Mouse (Mus musculus) mesoderm, embryonic 11.5 days (tissue): Measurements from ENCODE around the gene Ttc16.

Source experiments
- DNase-seq: peaks from one replicate; pipeline ENCODE4 v3.0.0-alpha.2; 2012; ENCODE audit warnings: low read depth, low spot score

Gene Ttc16

GRCm38 (mm10) chr2:32749082-32749481 is 26.4 kb downstream of the Ttc16 start:
- DNase-seq, result no peak

- no peak for DNase-seq
These were observed 31.0 kb downstream of the Ttc16 start for GRCm38 (mm10) chr2:32744272-32744982.

DNA sequence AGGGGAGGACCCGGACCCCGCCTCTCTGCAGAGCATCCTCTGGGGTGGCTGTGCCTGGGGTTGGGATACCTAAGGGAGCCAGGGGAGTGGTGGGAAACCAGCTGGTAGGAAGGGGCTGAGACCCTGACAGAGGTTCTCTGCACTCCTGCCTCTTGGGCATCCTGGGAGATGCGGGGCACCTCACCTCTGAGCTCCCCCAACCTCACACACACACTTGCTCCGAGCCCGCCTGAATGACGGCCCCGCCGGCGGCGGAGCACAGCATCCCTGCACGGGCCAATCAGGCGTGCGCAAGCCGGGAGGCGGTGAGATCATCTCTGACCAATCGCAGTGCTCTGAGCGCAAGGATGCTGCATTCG is 33.3 kb downstream of the Ttc16 start:
- DNase-seq, result peak; percentile 69

- DNase-seq, result peak; percentile 70
These were observed 33.9 kb downstream of the Ttc16 start for GRCm38 (mm10) chr2:32741273-32742172.

GRCm38 (mm10) chr2:32740916-32741272 is 34.5 kb downstream of the Ttc16 start, which contains the start of gene 6330409D20Rik:
6330409D20Rik (minus strand) TSS chr2:32741016.
- DNase-seq, result no peak

GRCm38 (mm10) chr2:32739311-32739710 is 36.1 kb downstream of the Ttc16 start:
- no peak for DNase-seq

DNA sequence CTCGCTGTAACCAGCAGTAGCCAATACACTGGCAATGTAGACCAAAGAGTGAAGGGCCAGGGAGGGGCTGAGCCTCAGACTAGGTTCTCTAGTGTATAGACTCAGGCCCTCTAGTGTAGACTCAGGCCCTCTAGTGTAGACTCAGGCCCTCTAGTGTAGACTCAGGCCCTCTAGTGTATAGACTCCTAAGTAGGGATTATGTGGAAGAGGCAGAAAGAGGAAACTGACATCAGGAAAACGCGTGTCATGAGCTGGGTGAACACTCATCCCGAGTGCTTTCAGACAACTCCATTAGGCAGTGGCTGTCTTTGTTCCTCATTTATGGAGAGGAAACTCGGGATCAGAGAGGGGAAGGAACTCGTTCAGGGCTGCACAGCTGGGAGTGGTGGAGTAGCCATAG is 38.4 kb downstream of the Ttc16 start:
- DNase-seq, result no peak

GRCm38 (mm10) chr2:32736306-32736829 is 39.1 kb downstream of the Ttc16 start:
- DNase-seq, result no peak

GRCm38 (mm10) chr2:32734933-32735332 is 40.5 kb downstream of the Ttc16 start:
- no peak for DNase-seq

DNA sequence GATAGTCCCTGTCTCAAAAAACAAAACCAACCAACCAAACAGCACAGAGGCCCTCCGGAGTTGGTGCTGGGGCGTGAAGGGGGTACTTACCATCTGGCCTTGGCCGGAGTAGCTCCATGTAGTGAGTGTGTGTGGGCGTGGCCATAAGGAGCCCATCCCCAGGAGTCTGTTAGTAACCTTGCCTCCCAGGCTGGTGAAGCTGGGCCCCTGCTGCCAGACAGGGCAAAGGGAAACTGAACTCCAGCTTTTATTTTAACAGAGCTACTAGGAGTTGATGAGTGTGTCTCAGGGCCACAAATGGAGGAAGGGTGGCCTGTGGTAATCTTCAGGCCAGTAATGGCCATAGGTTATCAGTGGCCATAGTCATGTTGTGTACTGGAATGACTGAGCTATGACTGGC is 41.0 kb downstream of the Ttc16 start:
- no peak for DNase-seq

- DNase-seq, result no peak
These were observed 42.7 kb downstream of the Ttc16 start for GRCm38 (mm10) chr2:32732695-32733094.

- no peak for DNase-seq
These were observed 43.5 kb downstream of the Ttc16 start for GRCm38 (mm10) chr2:32731911-32732310.

GRCm38 (mm10) chr2:32730854-32731253 is 44.6 kb downstream of the Ttc16 start:
- peak; percentile 83 for DNase-seq

DNA sequence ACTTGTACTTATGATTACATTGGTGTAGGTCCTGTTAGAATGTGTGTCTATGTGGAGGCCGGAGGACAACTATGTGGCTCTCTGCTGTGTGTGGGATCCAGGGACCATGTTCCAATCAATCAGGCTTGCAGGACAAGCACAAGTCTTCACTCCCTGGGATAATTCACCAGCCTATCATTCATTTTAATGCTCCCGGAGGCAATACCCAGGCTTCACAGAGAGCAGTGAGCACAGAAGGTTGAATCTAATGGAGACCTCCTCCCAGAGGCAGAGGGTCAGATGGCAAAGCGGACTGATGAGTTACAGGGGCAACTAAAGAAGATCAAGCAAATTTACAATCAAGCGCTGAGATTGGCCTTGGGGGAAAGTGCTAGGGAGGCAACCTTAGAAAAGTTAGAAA is 45.9 kb downstream of the Ttc16 start:
- DNase-seq, result no peak

GRCm38 (mm10) chr2:32728463-32728862 is 47.0 kb downstream of the Ttc16 start:
- no peak for DNase-seq

DNA sequence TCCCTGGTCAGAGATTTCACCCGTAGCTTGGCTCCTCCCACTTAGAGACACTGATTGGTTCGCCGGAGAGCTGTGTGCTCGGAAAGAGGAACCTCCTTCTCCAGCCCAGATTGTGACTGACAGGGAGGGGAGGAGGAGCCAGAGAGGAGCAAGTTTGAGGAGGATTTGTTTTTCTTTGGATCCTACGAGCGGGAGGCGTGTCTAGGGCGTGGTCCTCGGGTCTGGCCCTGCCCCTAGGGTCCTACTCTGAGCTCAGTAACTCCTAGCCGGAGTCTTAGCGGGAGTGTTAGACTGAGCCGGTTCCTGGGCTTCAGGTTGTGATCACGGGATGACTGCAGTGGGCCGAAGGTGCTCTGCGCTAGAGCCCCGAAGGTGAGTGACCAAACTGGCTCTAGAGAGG is 48.0 kb downstream of the Ttc16 start:
- DNase-seq, result peak; percentile 97

- no peak for DNase-seq
These were observed 50.3 kb downstream of the Ttc16 start for GRCm38 (mm10) chr2:32724832-32725790.

DNA sequence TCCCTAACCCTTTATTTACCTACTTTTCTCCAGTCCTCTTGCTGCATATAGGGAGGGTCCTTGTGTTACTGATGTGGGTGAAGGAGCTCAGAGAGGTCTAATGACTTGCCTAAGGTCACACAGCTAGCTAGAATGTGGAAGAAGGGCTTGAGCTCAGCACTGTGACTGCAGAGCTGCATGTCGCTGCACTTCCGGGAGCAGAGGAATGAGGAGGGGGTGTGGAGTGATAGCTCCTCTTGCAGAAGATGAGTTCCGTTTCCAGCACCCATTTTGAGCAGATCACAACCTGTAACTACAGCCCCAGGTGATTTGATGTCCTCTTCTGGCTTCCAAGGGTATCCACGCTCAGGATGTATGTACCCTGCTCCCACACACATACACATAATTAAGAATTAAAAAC is 51.3 kb downstream of the Ttc16 start:
- DNase-seq, result no peak

- no peak for DNase-seq
These were observed 52.9 kb downstream of the Ttc16 start for GRCm38 (mm10) chr2:32722581-32722980.

- no peak for DNase-seq
These were observed 53.4 kb downstream of the Ttc16 start for GRCm38 (mm10) chr2:32722046-32722445.

DNA sequence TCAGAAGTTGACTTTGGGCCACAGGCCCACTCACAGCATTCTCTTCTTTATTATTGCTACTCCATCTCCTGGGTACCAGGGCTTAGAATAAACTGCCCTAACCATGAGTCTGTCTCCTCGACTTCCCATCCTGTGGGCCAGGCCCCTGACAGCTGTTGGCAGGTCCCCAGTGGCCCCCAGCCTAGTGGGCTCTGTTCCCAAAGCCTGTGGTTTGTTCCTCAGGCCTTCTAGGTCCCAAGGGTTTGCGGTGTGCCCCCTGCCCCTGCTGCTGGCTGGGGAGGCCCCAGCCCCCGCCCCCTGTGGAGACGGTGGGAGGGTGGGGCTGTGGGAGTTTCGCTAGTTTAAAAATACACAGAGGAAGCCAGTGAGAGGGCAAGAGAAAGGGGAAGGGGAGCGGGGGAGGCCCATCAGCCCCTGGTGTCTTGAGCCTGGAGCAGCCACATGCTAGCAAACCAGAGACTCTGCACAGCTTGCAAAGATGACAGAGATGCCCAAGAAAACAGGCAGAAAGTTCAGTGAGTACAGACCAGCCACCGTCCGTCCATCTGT is 54.7 kb downstream of the Ttc16 start, which contains the start of gene Sh2d3c:
Gene Sh2d3c, plus strand, starts transcription at position 375 of the 549 bp plus-strand sequence.
- DNase-seq, result no peak
